Mouse (Mus musculus): ENCODE measurements around the gene Fam131c.

Gene Fam131c

DNA sequence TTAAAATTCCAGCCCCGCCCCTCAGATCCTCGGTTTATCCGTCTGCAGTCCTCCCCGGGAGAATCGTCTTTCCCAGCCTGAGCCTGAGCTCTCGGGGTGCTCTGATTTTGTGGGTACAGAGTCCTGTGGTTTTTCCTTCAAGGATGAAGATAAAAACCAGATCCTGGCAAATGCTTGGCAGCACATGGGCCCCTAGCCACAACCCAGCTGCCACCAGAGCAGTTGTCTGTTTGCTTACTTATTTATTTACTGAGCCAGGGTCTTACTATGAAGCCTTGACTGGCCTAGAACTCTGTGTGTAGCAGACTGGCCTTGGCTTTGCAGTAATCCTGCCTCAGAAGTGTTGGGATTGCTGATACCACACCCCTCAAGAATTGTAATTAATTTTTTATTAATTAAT is 8.8 kb upstream of the Fam131c start:
- DNase-seq (ENCODE audit: low spot score in 2 of 2), result no peak

- DNase-seq (ENCODE audit: low spot score in 2 of 2), result no peak
Measured at GRCm38 (mm10) chr4:141360846-141361245, 7.2 kb upstream of the Fam131c start.

GRCm38 (mm10) chr4:141362937-141363548 is 5.0 kb upstream of the Fam131c start:
- peak; percentile 78 to 81 for DNase-seq (ENCODE audit: low spot score in 2 of 2)

- DNase-seq (ENCODE audit: low spot score in 2 of 2), result no peak
Measured at GRCm38 (mm10) chr4:141365126-141365525, 2.9 kb upstream of the Fam131c start.

DNA sequence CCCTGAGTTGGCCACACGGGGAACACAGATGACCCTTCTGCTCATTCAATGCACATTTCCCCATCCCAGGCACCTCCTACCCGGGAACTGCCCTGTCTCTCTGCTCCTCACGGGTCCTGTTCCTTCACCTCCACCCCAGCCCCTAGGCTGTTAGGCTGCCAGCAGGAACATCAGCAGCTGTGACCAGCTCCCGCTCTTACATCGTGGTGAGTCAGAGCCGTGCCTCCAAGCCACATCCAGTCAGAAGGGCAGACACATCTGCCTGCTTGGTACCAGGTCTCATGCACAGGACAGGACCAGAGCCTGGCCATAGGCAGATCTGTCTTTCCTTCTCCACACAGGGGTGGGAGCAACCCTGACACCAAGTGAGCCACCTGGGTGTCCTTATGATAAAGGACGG is 2.1 kb upstream of the Fam131c start:
- no peak for DNase-seq (ENCODE audit: low spot score in 2 of 2)

- DNase-seq (ENCODE audit: low spot score in 2 of 2), result no peak
Measured at GRCm38 (mm10) chr4:141372426-141372825, 4.4 kb downstream of the Fam131c start.

DNA sequence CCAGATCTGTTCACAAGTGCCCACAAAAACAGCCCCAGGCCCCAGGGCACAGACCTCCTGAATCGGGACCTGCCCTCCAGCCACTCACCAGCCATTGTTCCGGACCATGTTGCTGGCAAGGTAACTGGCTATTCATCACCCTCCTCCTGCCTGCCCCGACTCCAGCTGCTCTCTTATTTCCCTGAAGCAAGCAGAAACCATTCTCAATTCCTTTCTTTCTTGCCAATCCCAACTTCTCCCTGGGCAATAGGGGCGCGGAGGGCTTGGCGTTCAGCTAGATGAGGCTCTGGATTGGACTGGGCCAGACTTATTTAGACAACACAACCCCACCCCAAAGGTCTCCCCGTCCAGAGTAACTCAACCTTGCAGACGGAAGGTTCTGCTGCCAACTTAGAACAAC is 11.7 kb downstream of the Fam131c start:
- DNase-seq (ENCODE audit: low spot score in 2 of 2), result no peak

DNA sequence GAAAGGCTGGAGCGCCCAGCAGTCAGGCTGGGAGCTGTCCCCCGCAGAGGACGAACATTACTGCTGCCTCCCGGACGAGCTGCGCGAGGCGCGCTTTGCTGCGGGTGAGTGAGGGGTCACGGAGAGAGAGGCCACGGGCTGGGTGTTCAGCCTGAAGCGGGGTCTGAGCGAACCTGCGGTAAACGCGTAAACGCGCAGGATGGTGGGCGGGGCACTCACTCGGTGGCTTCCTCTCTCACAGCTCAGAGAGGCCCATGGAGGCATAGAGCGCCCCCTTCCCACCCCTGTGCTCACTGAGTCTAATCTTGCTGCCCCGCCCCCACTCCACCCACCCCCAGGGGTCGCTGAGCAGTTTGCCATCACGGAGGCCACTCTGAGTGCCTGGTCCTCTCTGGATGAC is 14.4 kb downstream of the Fam131c start:
- DNase-seq (ENCODE audit: low spot score in 2 of 2), result no peak

- DNase-seq (ENCODE audit: low spot score in 2 of 2), result peak; percentile 32 to 38
Measured at GRCm38 (mm10) chr4:141385275-141385674, 17.3 kb downstream of the Fam131c start.

DNA sequence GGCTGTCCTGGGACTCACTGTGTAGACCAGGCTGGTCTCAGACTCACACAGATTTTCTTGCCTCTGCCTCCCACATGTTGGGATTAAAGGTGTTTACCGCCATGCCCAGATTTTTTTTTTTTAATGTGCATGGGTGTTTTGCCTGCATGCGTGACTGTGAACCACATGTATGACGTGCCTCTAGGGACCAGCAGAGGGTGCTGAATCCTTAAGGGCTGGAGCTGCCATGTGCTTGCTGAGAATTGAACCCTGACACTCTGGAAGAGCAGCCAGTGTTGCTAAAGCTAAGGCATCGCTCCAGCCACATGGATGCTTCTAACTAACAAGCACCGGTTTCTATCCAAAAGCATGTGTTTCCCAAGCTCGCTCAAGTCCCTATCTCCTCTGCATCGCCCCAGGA is 18.1 kb downstream of the Fam131c start:
- DNase-seq (ENCODE audit: low spot score in 2 of 2), result no peak

DNA sequence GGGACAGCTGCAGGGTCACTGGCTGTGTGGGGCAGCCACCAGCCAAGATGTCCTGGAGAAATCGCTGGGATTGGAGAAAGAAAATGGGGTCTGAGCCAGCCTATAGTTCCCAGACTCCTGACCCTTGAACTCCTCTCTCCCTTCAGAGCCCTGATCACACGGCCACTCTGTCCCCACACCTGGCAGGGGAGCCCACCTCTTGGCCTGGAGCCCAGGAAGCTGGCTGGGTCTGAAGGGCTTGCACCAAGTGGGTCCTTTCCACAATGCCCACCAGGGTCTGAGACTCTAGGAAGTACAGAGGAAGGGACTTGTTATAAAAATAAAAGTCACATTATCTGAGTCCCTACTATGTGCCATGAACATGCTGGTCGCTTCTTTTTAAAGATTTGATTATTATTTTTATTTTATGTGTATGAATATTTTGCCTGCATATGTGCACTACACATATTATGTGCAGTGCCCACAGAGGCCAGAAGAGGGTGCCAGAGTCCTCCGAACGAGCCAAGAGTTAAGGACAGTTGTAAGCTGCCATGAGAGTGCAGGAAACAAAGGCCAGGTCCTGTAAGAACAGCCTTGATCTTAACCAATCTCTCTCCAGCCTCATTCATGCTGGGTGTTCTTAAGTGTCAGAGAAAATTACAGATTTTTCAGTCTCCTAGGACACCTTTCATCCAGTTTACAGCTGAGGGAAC is 19.2 kb downstream of the Fam131c start:
- DNase-seq (ENCODE audit: low spot score in 2 of 2), result peak; percentile 79 to 83

DNA sequence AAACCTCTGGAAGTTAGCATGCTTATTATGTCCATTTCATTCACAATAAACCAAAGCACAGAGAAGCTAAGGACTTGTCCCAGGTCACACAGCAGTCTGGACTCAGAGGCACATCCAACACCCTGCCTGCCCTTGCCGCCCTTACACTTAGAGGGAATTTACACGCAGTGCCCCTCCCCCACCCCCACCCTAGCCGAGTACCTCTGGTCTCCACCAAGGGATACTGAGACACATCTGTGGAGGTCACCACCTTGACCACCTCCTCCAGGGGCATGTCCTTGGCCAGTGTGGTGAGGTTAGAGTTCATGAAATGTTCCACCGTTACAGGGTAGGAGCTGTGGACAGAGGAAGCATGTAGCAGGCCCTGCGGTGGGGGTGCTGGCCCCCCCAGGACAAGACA is 19.9 kb downstream of the Fam131c start:
- no peak for DNase-seq (ENCODE audit: low spot score in 2 of 2)

- DNase-seq (ENCODE audit: low spot score in 2 of 2), result no peak
Measured at GRCm38 (mm10) chr4:141389366-141390150, 21.5 kb downstream of the Fam131c start.

- no peak for DNase-seq (ENCODE audit: low spot score in 2 of 2)
Measured at GRCm38 (mm10) chr4:141391293-141391692, 23.3 kb downstream of the Fam131c start.

DNA sequence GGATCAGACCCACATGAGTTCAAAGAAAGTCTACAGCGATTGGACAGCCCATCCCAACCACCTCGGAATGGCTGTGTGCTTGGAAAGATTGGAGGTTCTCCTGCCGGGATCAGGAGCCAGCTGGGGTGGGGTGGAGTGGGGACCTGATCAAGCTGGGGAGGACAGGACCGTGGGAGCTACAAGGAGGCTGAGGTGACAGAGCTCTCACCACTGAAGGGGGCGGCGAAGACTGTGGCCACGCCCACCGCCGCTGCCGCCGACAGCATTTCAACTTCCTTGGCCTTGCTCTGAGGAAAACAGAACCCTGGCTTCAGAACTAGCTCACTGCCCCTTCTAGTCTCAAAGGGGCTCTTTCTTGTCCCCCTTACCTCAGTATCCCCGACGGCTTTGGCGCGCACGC is 26.7 kb downstream of the Fam131c start:
- no peak for DNase-seq (ENCODE audit: low spot score in 2 of 2)

GRCm38 (mm10) chr4:141397861-141398260 is 29.8 kb downstream of the Fam131c start:
- no peak for DNase-seq (ENCODE audit: low spot score in 2 of 2)

DNA sequence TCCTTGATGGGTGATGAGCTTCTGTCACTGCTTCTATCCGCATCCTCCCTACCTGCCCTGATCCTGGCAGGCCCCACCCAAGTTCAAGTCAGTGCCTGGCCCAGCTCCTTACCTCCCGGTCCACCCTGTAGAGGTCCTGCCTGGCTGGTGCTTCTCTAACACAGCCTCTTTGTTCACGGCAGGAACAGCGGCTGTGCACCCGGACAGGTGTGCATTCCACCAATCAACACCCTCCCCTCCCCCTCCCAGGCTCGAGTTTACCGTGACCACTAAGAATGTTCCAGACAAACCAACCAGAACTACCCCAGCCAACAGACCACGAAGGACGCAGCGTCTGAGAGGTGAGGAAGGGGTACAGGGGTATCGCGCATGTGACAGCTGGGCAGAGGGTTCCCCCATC is 30.5 kb downstream of the Fam131c start, which contains the start of gene Clcnka:
Clcnka (minus strand) TSS at position 180 of the 400 bp plus-strand sequence.
- DNase-seq (ENCODE audit: low spot score in 2 of 2), result no peak

DNA sequence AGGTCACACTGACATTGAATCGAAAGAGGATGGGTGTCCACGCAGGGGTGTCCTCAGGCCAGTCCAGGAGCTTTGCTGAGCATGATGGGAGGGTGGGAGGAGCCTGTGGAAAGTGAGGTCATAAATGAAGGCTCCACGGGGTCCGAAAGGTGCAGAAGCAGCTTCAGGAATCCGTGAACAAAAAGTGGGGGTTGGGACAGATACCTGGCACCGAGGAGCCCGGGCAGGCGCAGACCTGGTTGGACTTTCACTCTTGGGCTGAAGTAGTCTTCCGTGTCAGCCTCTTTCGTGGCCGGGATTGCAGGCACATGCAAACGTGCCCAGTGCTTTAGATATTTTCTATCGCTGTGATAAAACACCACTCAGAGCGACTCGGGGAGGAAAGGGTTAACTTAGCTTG is 32.2 kb downstream of the Fam131c start:
- no peak for DNase-seq (ENCODE audit: low spot score in 2 of 2)

GRCm38 (mm10) chr4:141404518-141405313 is 36.7 kb downstream of the Fam131c start:
- DNase-seq (ENCODE audit: low spot score in 2 of 2), result peak; percentile 93

- no peak for DNase-seq (ENCODE audit: low spot score in 2 of 2)
Measured at GRCm38 (mm10) chr4:141405314-141405622, 37.2 kb downstream of the Fam131c start.

- no peak for DNase-seq (ENCODE audit: low spot score in 2 of 2)
Measured at GRCm38 (mm10) chr4:141406516-141407299, 38.7 kb downstream of the Fam131c start.

All from frontal cortex, postnatal 36 days (tissue).